Mouse (Mus musculus): ENCODE measurements around the gene Nadsyn1.

GRCm38 (mm10) chr7:143808909-143809308, 13.7 kb downstream of the Nadsyn1 start:
- TF ChIP-seq RAD21 (IDR thresholded peaks at IDR 0.05; ENCODE audit: low read depth, low read length) (peak; percentile 65), MAX (IDR thresholded peaks at IDR 0.05; ENCODE audit: low read length) (no peak), POLR2A (IDR thresholded peaks at IDR 0.05; ENCODE audit: control insufficient read depth in 1 of 2, insufficient read depth in 1 of 2, low read depth in 1 of 2, low read length in 2 of 2, poor library complexity in 1 of 2) (no peak), CTCF (IDR thresholded peaks at IDR 0.05 in 2 of 3, conservative IDR thresholded peaks at IDR 0.05 in 1 of 3; ENCODE audit: control insufficient read depth in 1 of 3, insufficient read depth in 1 of 3, low read depth in 2 of 3, low read length in 3 of 3, poor library complexity in 1 of 3, severe bottlenecking in 1 of 3) (peak; percentile 50 to 67 (median 57)), SMC3 (IDR thresholded peaks at IDR 0.05; ENCODE audit: low read depth, low read length) (peak; percentile 52), EP300 (IDR thresholded peaks at IDR 0.05; ENCODE audit: low read depth in 1 of 2, low read length in 2 of 2) (no peak), POLR2AphosphoS2 (IDR thresholded peaks at IDR 0.05; ENCODE audit: low read length) (no peak), UBTF (IDR thresholded peaks at IDR 0.05; ENCODE audit: borderline replicate concordance, insufficient read depth, low read depth, low read length) (no peak), MAZ (IDR thresholded peaks at IDR 0.05; ENCODE audit: low read depth, low read length) (no peak), MAFK (IDR thresholded peaks at IDR 0.05; ENCODE audit: borderline replicate concordance, low read depth, low read length) (no peak), ETS1 (IDR thresholded peaks at IDR 0.05; ENCODE audit: low read depth, low read length) (no peak), GABPA (IDR thresholded peaks at IDR 0.05; ENCODE audit: low read depth, low read length) (no peak), GATA1 (IDR thresholded peaks at IDR 0.05; ENCODE audit: low read depth, low read length) (no peak)

All from MEL (cell line).